Mouse (Mus musculus): ENCODE data around the gene Mrnip.

DNA sequence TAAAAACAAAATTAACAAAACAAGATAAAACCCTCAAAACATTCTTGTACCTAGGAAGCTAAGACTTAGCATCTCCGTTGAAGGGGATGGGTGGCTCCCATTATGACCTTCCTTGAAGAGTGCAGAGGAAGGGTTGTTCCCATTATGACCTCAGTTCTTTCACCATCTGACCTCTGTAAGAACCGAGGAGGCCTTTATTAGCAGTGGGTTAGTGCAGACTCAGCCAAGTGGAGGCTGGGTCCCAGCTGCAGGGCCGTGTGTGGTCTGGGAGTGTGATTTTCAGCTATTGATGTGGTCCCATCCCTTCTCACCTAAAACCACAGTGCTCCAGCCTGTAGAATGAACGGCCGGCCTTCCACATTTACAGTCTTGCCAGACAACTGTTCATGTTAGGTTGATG is 71.0 kb downstream of the Mrnip start:
- TF ChIP-seq GATA1 (IDR thresholded peaks at IDR 0.05; ENCODE audit: low read length) (no peak), TAL1 (IDR thresholded peaks at IDR 0.05; ENCODE audit: low read length) (no peak)
